In genomic region chr11:43747233-43748226, GRCm38 (mm10) we compare ENCODE assay signal across 7 mouse cellular contexts. TPM values are rescaled to one million over a fixed set of nuclear protein-coding genes. Genes with fewer than 3 reads are reported as not detected.
DNase-seq lines count a peak whose midpoint lies in the region; ATAC-seq lines count a peak whose summit lies in the region.

Ttc1 (minus strand) TSS chr11:43748008.

- peak; percentile 98 for ATAC-seq in embryonic facial prominence, embryonic 11.5 days (replicated peaks; ENCODE audit: insufficient number of reproducible peaks, low FRiP score, low TSS enrichment, low read depth)
- ATAC-seq in granulocyte monocyte progenitor cell, adult 5-6 weeks (replicated peaks; ENCODE audit: poor library complexity, severe bottlenecking): peak; percentile 99
- peak; percentile 100 for ATAC-seq in midbrain, embryonic 13.5 days

- WGBS in embryonic facial prominence, embryonic 11.5 days: 4% methylated on average over 47 of the region's 47 CpGs
- 5% methylated on average over 47 of the region's 47 CpGs for WGBS in limb, embryonic 10.5 days
- WGBS in midbrain, embryonic 13.5 days: 5% methylated on average over 47 of the region's 47 CpGs

- peak within 1 kb of the TSS; percentile 55 for H3K9ac ChIP-seq in embryonic facial prominence, embryonic 11.5 days (replicated peaks; ENCODE audit: low read length)
- H3K9ac ChIP-seq in midbrain, embryonic 13.5 days (replicated peaks): peak within 1 kb of the TSS; percentile 85

- H3K9me3 ChIP-seq in embryonic facial prominence, embryonic 11.5 days (replicated peaks; ENCODE audit: control insufficient read depth, low read length): no peaks in the 10 kb centered on the region
- no peaks in the 10 kb centered on the region for H3K9me3 ChIP-seq in limb, embryonic 10.5 days (replicated peaks)
- H3K9me3 ChIP-seq in midbrain, embryonic 13.5 days: no peaks in the 10 kb centered on the region

- H3K4me2 ChIP-seq in embryonic facial prominence, embryonic 11.5 days (ENCODE audit: low read depth, low read length): peak within 1 kb of the TSS; percentile 70
- H3K4me2 ChIP-seq in midbrain, embryonic 13.5 days (replicated peaks): peak within 1 kb of the TSS; percentile 82

- H3K27ac ChIP-seq in embryonic facial prominence, embryonic 11.5 days (replicated peaks; ENCODE audit: low read depth, low read length): no peak within 1 kb of the TSS
- peak within 1 kb of the TSS; percentile 72 for H3K27ac ChIP-seq in limb, embryonic 10.5 days
- H3K27ac ChIP-seq in midbrain, embryonic 13.5 days: peak within 1 kb of the TSS; percentile 59

- no peaks in the 10 kb centered on the region for H3K4me1 ChIP-seq in embryonic facial prominence, embryonic 11.5 days (ENCODE audit: control insufficient read depth, insufficient read depth, low read length)
- peaks cover 8% of the 10 kb centered on the region for H3K4me1 ChIP-seq in limb, embryonic 10.5 days
- H3K4me1 ChIP-seq in midbrain, embryonic 13.5 days (replicated peaks): peaks cover 11% of the 10 kb centered on the region

- peak within 1 kb of the TSS; percentile 56 for H3K4me3 ChIP-seq in embryonic facial prominence, embryonic 11.5 days (ENCODE audit: low read depth, low read length)
- peak within 1 kb of the TSS; percentile 74 for H3K4me3 ChIP-seq in limb, embryonic 10.5 days
- peak within 1 kb of the TSS; percentile 85 for H3K4me3 ChIP-seq in midbrain, embryonic 13.5 days (replicated peaks)

- peak; percentile 97 for DNase-seq in adrenal gland, postnatal 14 days
- peak; percentile 99 for DNase-seq in embryonic facial prominence, embryonic 11.5 days (ENCODE audit: low spot score)
- peak; percentile 97 for DNase-seq in kidney, adult 11 months
- DNase-seq in limb, embryonic 10.5 days (ENCODE audit: low spot score): peak; percentile 97
- peak; percentile 89 for DNase-seq in spleen, adult 12 weeks (ENCODE audit: low spot score)

- H3K36me3 ChIP-seq in embryonic facial prominence, embryonic 11.5 days (replicated peaks; ENCODE audit: control insufficient read depth, insufficient read depth, low read depth, low read length): no peaks in the 10 kb centered on the region
- peaks cover 26% of the 10 kb centered on the region for H3K36me3 ChIP-seq in limb, embryonic 10.5 days
- peaks cover 24% of the 10 kb centered on the region for H3K36me3 ChIP-seq in midbrain, embryonic 13.5 days

- H3K27me3 ChIP-seq in embryonic facial prominence, embryonic 11.5 days (ENCODE audit: control insufficient read depth, insufficient read depth, low read length): no peaks in the 10 kb centered on the region
- H3K27me3 ChIP-seq in limb, embryonic 10.5 days (ENCODE audit: low read depth, poor library complexity, severe bottlenecking): no peaks in the 10 kb centered on the region
- H3K27me3 ChIP-seq in midbrain, embryonic 13.5 days: no peaks in the 10 kb centered on the region; the same call in 1 of the 2 replicates

RNA-seq across cellular contexts. Expression of gene Ttc1, which starts in this region (rescaled TPM):
- total RNA-seq in adrenal gland, postnatal 14 days (2021): 51.2 and 55.8 TPM in 2 replicates
- 82.9 and 83.4 TPM in 2 replicates for polyA plus RNA-seq in embryonic facial prominence, embryonic 11.5 days (2014; fragmentation: Nextera tagmentation; extraction: Ambion mirVana)
- 50.8 and 53.2 TPM in 2 replicates for total RNA-seq in granulocyte monocyte progenitor cell, adult 5-6 weeks (2014; fragmentation: Nextera tagmentation)
- 61.2 and 71.2 TPM in 2 replicates for total RNA-seq in granulocyte monocyte progenitor cell, adult 5-6 weeks (2017)
- 74.5 and 79.9 TPM in 2 replicates for polyA plus RNA-seq in limb, embryonic 10.5 days (2016; fragmentation: Nextera tagmentation; extraction: Ambion mirVana)
- polyA plus RNA-seq in midbrain, embryonic 13.5 days (2015; fragmentation: Nextera tagmentation; extraction: Ambion mirVana): 91.5 and 95.2 TPM in 2 replicates
